Mouse (Mus musculus): ENCODE data around the gene Mpnd.

The Mpnd gene

DNA sequence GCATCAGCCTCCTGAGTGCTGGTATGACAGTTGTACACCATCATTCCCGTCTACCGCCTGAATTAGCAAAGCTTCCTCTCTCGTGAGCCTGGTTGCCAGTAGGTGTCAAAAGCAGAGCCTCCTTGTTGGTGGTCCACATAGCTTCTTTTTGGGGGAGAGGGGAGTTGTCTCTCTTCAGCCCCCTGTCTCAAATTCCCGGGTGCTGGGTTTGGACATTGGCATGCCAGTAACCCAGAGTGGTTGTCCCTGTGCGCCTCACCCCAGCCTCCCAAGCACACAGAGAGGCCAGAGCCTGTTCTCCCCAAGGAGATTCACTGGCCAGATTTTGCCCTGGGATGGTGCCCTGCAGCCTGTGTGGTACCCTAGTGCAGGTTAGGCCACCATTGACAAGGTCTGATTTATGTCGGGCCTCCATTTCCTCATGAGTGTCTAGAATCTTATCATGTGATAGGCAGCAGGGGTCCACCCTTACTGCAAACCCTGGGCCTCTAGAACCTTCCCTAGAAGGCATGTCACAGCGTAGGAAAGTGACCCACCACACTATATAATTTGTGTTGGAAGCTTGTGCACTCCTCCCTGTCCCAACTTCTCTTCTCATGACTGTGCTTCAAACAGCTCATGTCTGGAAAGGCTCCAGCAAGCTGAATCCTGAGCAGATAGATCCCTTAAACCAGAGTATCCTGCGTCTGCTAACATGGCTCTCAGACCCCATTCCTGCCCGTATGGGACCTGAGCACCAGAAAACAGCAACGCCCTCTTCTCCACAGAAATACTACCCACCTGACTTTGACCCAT, 45.4 kb upstream of the Mpnd start:
- peaks cover 49% of the 10 kb centered on the region for H3K36me3 ChIP-seq (ENCODE audit: insufficient read depth, low read length)
- no peaks in the 10 kb centered on the region for H3K9me3 ChIP-seq (ENCODE audit: low read length)
- H3K27me3 ChIP-seq (ENCODE audit: insufficient read depth, low read length): no peaks in the 10 kb centered on the region
- H3K4me3 ChIP-seq (replicated peaks; ENCODE audit: low read length): peak overlapping the region; percentile 84
- H3K4me1 ChIP-seq (replicated peaks; ENCODE audit: low read depth, low read length): peaks cover 66% of the 10 kb centered on the region
- TF ChIP-seq CTCF (conservative IDR thresholded peaks at IDR 0.05; ENCODE audit: low read length) (no peak), POU5F1 (IDR thresholded peaks at IDR 0.05; ENCODE audit: borderline replicate concordance, low read length) (no peak), NANOG (IDR thresholded peaks at IDR 0.05; ENCODE audit: borderline replicate concordance, low read length) (no peak)

DNA sequence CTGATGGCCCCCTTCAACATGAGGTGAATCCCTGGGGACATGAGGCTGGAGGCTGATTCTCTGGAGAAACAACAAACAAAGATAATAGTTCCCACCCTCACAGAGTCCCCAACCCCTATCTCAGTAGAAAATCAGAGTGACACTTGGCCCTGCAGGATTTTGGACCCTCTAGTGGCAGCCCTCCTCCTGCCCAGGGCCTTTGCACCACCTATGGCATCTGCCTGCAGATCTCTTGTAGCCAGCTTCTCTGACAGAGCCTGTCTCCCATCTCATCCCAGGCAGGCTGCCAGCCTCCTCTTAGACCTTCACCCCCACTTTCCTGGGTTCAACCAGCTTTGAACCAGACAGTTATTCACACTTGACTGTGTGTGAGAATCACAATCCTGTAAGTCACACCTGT, 44.7 kb upstream of the Mpnd start:
- H3K4me1 ChIP-seq (replicated peaks; ENCODE audit: low read depth, low read length): peaks cover 60% of the 10 kb centered on the region
- no peaks in the 10 kb centered on the region for H3K9me3 ChIP-seq (ENCODE audit: low read length)
- no peaks in the 10 kb centered on the region for H3K27me3 ChIP-seq (ENCODE audit: insufficient read depth, low read length)
- peaks cover 55% of the 10 kb centered on the region for H3K36me3 ChIP-seq (ENCODE audit: insufficient read depth, low read length)
- no peak for TF ChIP-seq NANOG (IDR thresholded peaks at IDR 0.05; ENCODE audit: borderline replicate concordance, low read length)
- H3K4me3 ChIP-seq (replicated peaks; ENCODE audit: low read length): no peak overlapping the region

DNA sequence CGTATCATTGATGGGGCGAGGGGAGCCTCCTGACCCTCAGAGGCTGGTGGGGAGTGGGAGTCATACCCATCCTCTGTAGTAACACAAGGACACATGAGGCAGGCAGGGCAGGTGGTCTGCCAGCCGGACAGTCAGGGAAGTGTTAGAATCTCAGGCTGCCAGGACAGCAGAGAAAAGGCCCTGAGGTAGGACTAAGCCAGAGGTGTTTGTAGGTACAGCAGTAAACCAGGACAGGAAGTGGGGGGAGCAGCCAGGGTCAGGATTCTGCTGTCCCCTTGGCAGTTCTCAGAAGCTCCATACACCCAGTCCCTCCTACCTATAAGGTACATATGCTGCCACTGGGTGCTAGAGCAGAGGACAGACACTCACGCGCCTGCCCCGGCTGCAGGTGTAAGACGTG, 43.9 kb upstream of the Mpnd start:
- Histone ChIP-seq H3K9me3 (ENCODE audit: low read length) (no peaks in the 10 kb centered on the region), H3K4me3 (replicated peaks; ENCODE audit: low read length) (no peak overlapping the region), H3K4me1 (replicated peaks; ENCODE audit: low read depth, low read length) (peaks cover 54% of the 10 kb centered on the region), H3K36me3 (ENCODE audit: insufficient read depth, low read length) (peaks cover 63% of the 10 kb centered on the region), H3K27me3 (ENCODE audit: insufficient read depth, low read length) (no peaks in the 10 kb centered on the region)
- TF ChIP-seq POU5F1 (IDR thresholded peaks at IDR 0.05; ENCODE audit: borderline replicate concordance, low read length): no peak
- TF ChIP-seq NANOG (IDR thresholded peaks at IDR 0.05; ENCODE audit: borderline replicate concordance, low read length): no peak
- no peak for TF ChIP-seq CTCF (conservative IDR thresholded peaks at IDR 0.05; ENCODE audit: low read length)

DNA sequence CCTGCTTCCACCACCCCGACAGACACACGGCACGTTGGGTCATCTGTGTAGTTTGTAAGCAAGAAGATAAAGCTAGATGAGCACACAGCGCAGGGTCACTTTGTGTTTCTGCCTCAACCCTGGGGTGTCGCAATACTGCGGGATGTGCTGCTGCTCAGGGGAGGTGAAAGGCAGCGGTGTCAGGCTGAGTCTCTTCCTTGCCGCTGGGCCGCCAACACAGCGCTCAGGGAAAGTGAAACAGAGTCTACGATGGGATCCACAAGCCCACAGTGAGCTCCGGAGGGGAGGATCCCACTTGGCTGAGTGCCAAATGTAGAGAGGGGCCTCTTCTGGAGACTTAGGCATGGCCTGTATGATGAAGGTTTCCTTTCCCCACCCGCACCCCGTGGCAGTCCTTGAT, 42.3 kb upstream of the Mpnd start:
- Histone ChIP-seq H3K27me3 (ENCODE audit: insufficient read depth, low read length) (no peaks in the 10 kb centered on the region), H3K36me3 (ENCODE audit: insufficient read depth, low read length) (peaks cover 79% of the 10 kb centered on the region), H3K4me1 (replicated peaks; ENCODE audit: low read depth, low read length) (peaks cover 41% of the 10 kb centered on the region), H3K9me3 (ENCODE audit: low read length) (no peaks in the 10 kb centered on the region), H3K4me3 (replicated peaks; ENCODE audit: low read length) (no peak overlapping the region)
- TF ChIP-seq CTCF (conservative IDR thresholded peaks at IDR 0.05; ENCODE audit: low read length) (no peak), POU5F1 (IDR thresholded peaks at IDR 0.05; ENCODE audit: borderline replicate concordance, low read length) (no peak), NANOG (IDR thresholded peaks at IDR 0.05; ENCODE audit: borderline replicate concordance, low read length) (no peak)

DNA sequence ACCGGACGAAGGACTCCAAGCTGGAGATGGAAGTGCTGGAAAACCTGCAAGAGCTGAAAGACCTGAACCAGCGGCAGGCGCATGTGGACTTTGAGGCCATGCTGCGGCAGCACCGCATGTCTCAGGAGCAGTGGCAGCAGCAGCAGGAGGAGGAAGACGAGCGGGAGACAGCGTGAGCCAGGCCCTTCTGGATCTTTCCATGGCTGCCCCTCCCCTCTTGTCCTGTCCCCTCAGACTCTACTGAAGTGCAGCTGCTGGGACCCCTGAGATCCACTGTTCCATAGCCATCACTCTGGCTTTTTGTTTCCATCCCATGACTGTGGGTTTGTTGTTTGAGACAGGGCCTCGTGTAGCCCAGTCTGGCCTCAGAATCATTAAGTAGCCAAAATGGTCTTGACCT, 41.0 kb upstream of the Mpnd start:
- TF ChIP-seq CTCF (conservative IDR thresholded peaks at IDR 0.05; ENCODE audit: low read length) (no peak), POU5F1 (IDR thresholded peaks at IDR 0.05; ENCODE audit: borderline replicate concordance, low read length) (no peak), NANOG (IDR thresholded peaks at IDR 0.05; ENCODE audit: borderline replicate concordance, low read length) (no peak)
- Histone ChIP-seq H3K36me3 (ENCODE audit: insufficient read depth, low read length) (peaks cover 84% of the 10 kb centered on the region), H3K4me1 (replicated peaks; ENCODE audit: low read depth, low read length) (peaks cover 38% of the 10 kb centered on the region), H3K9me3 (ENCODE audit: low read length) (no peaks in the 10 kb centered on the region), H3K4me3 (replicated peaks; ENCODE audit: low read length) (no peak overlapping the region), H3K27me3 (ENCODE audit: insufficient read depth, low read length) (peaks cover 4% of the 10 kb centered on the region)

DNA sequence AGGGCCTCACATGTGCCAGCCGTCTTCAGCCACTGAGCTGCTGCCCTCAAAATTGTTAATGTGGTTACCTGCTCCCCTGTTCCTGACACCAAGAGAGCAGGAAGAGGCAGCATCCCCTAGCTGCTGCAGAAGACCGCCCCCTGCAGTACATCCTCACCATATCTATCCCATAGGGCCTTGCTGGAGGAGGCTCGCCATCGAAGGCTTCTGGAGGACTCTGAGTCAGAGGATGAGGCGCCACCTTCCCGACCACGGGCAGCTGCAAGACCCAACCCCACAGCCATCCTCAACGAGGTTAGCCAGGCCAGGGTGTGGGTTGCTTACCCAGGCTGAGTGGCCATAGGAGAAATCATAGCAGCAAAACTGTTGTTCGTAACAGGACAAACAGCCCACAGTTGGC, 40.5 kb upstream of the Mpnd start:
- peaks cover 9% of the 10 kb centered on the region for H3K27me3 ChIP-seq (ENCODE audit: insufficient read depth, low read length)
- H3K9me3 ChIP-seq (ENCODE audit: low read length): no peaks in the 10 kb centered on the region
- peaks cover 82% of the 10 kb centered on the region for H3K36me3 ChIP-seq (ENCODE audit: insufficient read depth, low read length)
- TF ChIP-seq CTCF (conservative IDR thresholded peaks at IDR 0.05; ENCODE audit: low read length) (no peak), NANOG (IDR thresholded peaks at IDR 0.05; ENCODE audit: borderline replicate concordance, low read length) (no peak), POU5F1 (IDR thresholded peaks at IDR 0.05; ENCODE audit: borderline replicate concordance, low read length) (no peak)
- no peak overlapping the region for H3K4me3 ChIP-seq (replicated peaks; ENCODE audit: low read length)
- peaks cover 38% of the 10 kb centered on the region for H3K4me1 ChIP-seq (replicated peaks; ENCODE audit: low read depth, low read length)

DNA sequence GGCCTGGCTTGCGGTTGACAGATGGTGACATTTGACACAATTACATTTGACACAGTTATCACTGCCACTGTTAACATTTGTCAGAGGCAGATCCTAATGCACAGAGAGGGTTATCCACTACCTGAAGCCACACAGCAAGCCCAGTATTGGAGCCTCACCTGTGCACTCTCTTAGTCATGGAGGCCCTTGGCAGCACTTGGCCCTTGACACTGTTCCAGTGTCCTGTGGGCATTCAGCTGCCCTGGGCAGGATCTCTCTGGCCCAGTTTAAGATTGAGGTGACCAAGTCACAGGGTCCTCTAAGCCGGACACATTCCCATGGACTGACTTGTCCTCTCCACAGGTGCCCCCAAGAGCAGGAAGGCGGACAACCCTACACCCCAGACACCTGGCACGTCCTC, 38.3 kb upstream of the Mpnd start:
- H3K36me3 ChIP-seq (ENCODE audit: insufficient read depth, low read length): peaks cover 60% of the 10 kb centered on the region
- H3K4me3 ChIP-seq (replicated peaks; ENCODE audit: low read length): no peak overlapping the region
- no peak for TF ChIP-seq CTCF (conservative IDR thresholded peaks at IDR 0.05; ENCODE audit: low read length)
- TF ChIP-seq NANOG (IDR thresholded peaks at IDR 0.05; ENCODE audit: borderline replicate concordance, low read length): no peak
- no peaks in the 10 kb centered on the region for H3K9me3 ChIP-seq (ENCODE audit: low read length)
- H3K4me1 ChIP-seq (replicated peaks; ENCODE audit: low read depth, low read length): peaks cover 51% of the 10 kb centered on the region
- peaks cover 31% of the 10 kb centered on the region for H3K27me3 ChIP-seq (ENCODE audit: insufficient read depth, low read length)

DNA sequence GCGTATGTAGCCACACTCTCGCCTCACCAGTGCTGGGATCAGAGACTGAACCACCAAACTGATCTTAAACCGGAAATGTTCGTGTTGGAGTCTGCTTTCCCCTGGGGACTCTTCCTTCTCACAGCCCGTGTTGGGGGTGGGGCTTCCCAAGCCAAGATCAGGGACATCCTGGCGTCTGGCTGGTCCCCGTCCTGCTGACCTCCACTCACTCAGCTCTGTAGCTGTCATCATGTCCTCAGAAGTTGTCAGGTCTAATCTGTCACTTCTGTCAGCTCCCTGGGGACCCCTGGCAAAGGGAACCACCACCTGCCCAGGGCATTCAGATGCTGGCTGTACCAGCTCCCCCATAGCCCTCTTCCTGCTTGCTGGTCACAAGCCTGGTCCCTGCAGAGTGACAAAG, 37.3 kb upstream of the Mpnd start:
- TF ChIP-seq NANOG (IDR thresholded peaks at IDR 0.05; ENCODE audit: borderline replicate concordance, low read length) (no peak), CTCF (conservative IDR thresholded peaks at IDR 0.05; ENCODE audit: low read length) (no peak), POU5F1 (IDR thresholded peaks at IDR 0.05; ENCODE audit: borderline replicate concordance, low read length) (no peak)
- H3K4me1 ChIP-seq (replicated peaks; ENCODE audit: low read depth, low read length): peaks cover 46% of the 10 kb centered on the region
- H3K27me3 ChIP-seq (ENCODE audit: insufficient read depth, low read length): peaks cover 41% of the 10 kb centered on the region
- H3K4me3 ChIP-seq (replicated peaks; ENCODE audit: low read length): no peak overlapping the region
- H3K9me3 ChIP-seq (ENCODE audit: low read length): no peaks in the 10 kb centered on the region
- peaks cover 52% of the 10 kb centered on the region for H3K36me3 ChIP-seq (ENCODE audit: insufficient read depth, low read length)

DNA sequence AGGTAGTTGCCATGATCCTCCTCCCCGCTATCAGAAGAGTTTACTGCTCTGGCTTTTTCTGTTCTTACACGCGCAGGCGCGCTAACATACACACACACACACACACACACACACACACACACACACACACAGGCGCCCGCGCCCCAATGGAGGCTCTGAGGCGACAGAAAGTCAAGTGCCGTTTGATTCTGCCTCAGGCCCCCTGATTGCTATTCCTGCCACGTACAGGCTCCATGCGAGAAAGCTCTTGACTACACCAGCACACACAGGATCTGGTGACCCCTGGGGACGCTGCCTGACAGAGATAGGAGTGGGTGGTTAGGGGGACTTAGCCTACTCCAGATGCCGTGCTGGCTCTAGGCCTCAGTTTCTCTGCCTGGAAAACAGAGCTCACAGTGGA, 36.0 kb upstream of the Mpnd start:
- TF ChIP-seq CTCF (conservative IDR thresholded peaks at IDR 0.05; ENCODE audit: low read length) (no peak), POU5F1 (IDR thresholded peaks at IDR 0.05; ENCODE audit: borderline replicate concordance, low read length) (no peak), NANOG (IDR thresholded peaks at IDR 0.05; ENCODE audit: borderline replicate concordance, low read length) (no peak)
- H3K4me3 ChIP-seq (replicated peaks; ENCODE audit: low read length): peak overlapping the region; percentile 79; the same call in 1 of the 2 replicates
- H3K9me3 ChIP-seq (ENCODE audit: low read length): no peaks in the 10 kb centered on the region
- H3K4me1 ChIP-seq (replicated peaks; ENCODE audit: low read depth, low read length): peaks cover 42% of the 10 kb centered on the region
- peaks cover 51% of the 10 kb centered on the region for H3K27me3 ChIP-seq (ENCODE audit: insufficient read depth, low read length)
- peaks cover 41% of the 10 kb centered on the region for H3K36me3 ChIP-seq (ENCODE audit: insufficient read depth, low read length)
